Mouse (Mus musculus): ENCODE measurements around the gene Fam124a.
"Not testable (repeated sequence)": the region's sequence is repeated elsewhere in the genome, so short reads cannot be mapped to it uniquely, and the experiment has no call there.

Fam124a gene

GRCm38 (mm10) chr14:62555309-62555829, at the start of gene Fam124a:
Fam124a (plus strand) TSS chr14:62555737.
- peak; percentile 86 for DNase-seq

GRCm38 (mm10) chr14:62506261-62506660, 49.3 kb upstream of the Fam124a start:
- no peak for DNase-seq

DNA sequence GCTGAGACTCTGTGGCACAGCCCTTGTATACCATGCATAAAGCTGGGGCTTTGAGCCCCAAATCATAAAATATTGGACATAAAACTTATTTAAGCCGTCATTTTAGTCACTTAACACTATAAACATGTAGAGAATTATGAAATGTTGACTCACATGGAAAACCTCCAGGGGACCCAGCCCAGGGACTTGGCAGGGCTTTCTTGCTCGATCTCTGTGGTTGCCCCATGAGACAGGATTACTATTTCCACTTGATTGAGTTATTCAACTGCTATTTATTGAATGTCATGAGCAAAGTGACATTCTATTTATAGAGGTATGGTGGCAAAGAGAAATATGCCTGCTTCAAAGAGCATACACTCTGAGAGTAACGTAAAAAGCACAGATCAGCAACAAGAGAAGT, 46.2 kb upstream of the Fam124a start:
- DNase-seq, result no peak

- DNase-seq, result no peak
These were observed 42.7 kb upstream of the Fam124a start for GRCm38 (mm10) chr14:62512845-62513244.

DNA sequence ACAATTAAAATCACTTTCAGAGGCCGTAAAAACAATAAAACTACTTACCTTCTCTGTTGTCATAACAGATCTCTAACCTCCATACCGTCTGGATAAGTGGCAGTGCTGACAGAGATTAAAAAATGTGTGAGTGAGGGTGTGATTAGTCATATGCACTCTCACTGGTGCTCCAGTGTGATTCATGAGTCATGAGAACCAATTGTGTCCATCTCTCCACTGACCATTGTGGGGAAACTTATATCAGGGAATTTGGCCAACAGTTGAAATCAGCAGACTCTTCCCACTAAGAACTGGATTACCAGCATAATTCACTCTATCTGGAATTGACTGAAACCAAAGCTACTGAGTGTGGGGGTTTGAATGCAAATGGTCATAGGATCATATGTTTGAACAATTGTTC, 24.6 kb upstream of the Fam124a start:
- no peak for DNase-seq

GRCm38 (mm10) chr14:62536127-62536526, 19.4 kb upstream of the Fam124a start:
- DNase-seq, result no peak

- DNase-seq, result no peak
These were observed 18.5 kb upstream of the Fam124a start for GRCm38 (mm10) chr14:62536988-62537387.

DNA sequence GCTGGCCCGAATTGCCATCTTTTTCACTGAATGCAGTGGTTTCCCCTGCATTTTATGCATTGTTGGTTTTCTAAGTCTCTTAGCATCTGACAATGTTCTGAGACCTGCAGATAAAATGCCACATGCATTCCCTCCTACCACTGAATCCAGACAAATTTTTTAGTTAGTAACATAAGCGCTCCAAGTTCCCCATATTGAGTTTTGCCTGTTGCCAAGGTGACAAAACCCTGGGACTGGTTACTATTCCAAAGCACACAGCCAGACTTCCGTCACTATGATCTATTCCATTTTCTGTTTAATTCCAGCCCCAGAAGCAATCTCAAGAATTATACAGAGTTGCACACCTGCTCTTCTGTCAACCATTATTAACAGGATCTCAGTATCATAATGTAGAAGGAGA, 15.7 kb upstream of the Fam124a start:
- DNase-seq, result no peak

DNA sequence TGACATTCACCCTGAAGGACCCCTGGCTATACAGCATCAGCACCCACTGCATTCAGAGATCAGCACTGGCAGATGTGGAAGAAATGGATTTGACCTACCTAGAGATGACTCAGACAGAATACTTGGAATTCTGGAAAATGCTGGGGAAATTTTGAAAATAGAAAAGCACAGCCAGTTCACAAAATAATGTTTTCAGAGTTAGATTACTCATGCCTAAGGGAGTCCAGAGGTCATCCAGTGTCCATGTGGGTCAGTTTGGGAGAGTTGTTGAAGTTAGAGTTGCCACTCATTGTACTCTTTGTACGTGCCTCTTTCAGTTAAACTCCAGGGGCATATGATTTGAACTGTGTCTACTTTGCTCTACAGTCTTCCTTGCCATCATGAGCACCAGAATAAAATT, 13.8 kb upstream of the Fam124a start:
- DNase-seq, result no peak

DNA sequence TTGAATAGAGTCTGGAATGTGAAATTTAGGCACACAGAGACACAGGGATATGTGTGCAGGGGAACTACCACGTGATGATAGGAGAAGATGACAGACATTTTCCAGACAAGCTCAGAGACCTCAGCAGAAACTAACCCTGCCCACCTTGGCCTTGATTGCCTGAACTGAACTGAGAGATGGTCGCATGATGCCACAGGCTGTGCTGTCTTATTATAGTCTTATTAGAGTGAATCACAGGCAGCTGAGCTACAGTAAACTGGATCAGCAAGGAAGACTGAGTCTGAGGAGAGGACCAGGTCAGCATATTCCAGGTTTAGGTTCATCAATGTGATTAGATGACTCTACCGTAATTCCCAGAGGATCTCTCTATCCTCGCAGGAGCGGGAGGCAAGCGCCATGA, 9.2 kb upstream of the Fam124a start:
- DNase-seq, result no peak

GRCm38 (mm10) chr14:62546746-62547145, 8.8 kb upstream of the Fam124a start:
- no peak for DNase-seq

GRCm38 (mm10) chr14:62550121-62550520, 5.4 kb upstream of the Fam124a start:
- DNase-seq, result no peak

DNA sequence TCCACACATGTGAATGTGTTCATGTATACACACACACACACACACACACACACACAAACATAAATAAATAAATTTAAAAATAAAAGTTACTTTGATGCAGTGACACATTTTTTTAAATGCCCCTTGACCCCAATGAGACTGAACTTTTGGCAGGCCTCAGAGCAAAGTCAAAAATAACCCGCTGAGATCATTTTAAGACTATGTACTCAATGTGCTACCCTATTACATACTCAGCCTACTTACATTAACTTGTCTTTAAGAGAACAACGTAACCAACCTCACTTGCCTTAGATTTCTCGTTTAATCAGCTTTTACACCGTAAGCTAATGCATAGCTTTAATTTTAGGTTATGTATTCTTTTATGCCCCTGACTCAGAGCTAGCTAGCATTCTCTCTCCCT, 2.8 kb upstream of the Fam124a start:
- peak; percentile 16 for DNase-seq

DNA sequence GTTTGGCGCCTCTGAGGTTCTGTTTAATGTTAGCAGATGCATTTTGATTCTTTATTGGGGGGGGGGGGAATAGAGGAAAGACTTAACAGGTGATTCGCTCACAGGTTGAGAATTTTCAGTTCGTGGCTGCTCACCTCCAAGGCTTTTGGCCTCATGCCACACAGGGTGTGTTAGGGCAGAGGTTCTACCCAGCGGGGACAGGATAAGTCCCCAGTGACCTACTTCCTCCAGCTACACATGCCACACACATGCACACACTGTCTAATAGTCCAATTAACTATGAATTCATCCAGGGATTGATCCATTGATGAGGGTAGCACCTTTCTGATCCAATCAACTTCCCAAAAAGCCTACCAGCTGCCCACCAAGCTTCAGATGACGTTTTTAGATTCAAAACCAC, 1.8 kb upstream of the Fam124a start:
- DNase-seq, result no peak

- no peak for DNase-seq
These were observed 588 bp downstream of the Fam124a start for GRCm38 (mm10) chr14:62555840-62556810.

GRCm38 (mm10) chr14:62557111-62557510, 1.6 kb downstream of the Fam124a start:
- DNase-seq, result no peak

- DNase-seq, result no peak
These were observed 6.6 kb downstream of the Fam124a start for GRCm38 (mm10) chr14:62561875-62562748.

DNA sequence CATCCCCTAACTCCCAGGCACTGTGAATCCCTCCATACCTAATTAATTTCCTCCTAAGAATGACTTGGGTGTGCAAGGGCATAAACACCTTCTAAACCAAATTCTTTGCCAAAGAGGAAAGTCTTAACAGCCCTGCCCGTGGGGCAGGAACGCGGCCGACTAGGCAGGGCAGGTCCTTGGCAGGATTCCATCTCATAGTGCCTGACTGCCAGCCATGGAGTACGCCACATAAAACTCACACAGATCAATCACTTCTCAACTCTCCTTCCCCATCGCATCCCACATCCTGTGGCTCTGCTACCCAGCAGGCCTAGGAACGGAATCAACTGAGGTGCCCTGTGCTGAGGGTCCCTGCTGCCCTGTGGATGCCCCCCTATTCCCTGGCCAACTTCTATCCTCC, 8.1 kb downstream of the Fam124a start:
- no peak for DNase-seq

GRCm38 (mm10) chr14:62566821-62567220, 11.3 kb downstream of the Fam124a start, which contains the start of gene Gm4131:
Gm4131 (minus strand) TSS chr14:62566921.
- not testable (repeated sequence) for DNase-seq

GRCm38 (mm10) chr14:62569463-62569862, 13.9 kb downstream of the Fam124a start:
- no peak for DNase-seq

- peak; percentile 48 for DNase-seq
These were observed 14.8 kb downstream of the Fam124a start for GRCm38 (mm10) chr14:62570299-62570698.

DNA sequence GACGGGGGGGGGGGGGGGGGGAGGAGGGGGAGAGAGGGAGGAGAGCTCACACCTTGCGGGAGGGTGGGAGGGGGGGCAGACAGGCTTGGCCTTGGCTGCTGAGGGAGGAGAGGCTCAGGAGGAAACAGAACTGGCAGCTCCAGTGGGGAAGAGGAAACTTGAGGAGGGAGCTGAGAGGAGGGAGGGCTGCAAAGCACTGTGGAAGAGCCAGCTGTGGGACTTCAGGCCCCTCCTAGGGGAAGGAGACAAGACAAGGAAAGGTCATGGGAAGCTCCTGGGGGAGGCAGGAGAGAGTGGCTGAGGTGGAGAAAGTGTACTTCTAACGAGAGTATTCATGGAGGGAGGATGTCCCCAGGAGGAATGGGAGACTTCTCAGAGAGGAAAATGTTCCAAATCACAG, 17.9 kb downstream of the Fam124a start:
- DNase-seq, result no peak

DNA sequence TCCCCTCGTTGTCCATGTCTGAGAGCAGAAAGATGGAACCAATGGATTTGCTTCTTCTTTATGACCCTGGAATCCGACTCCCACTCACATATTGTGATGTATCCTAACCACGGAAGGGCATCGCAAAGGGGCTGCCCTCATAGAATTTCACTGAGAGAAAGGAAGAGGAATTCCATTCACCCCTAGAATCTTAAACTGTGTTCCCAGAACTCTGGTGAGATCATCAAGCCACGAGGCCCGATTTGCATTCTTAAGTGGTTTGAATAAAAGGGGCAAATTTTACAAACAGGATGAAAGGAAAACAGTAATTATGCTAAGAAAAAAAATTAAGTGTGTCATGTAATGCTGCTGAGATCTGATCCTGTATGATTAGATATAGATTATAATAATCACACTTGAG, 19.4 kb downstream of the Fam124a start:
- DNase-seq, result no peak
